Mouse (Mus musculus): ENCODE results near the gene Olfr718-ps1. TPM values are rescaled to one million over a fixed set of nuclear protein-coding genes. Genes with fewer than 3 reads are reported as not detected.
A peak's percentile ranks its signal among the peaks of the same experiment; 100 is the strongest.
"Not testable (repeated sequence)": the region's sequence is repeated elsewhere in the genome, so short reads cannot be mapped to it uniquely, and the experiment has no call there.

The Olfr718-ps1 gene
- not detected in 2 replicates for polyA plus RNA-seq (2015; fragmentation: Nextera tagmentation; extraction: Ambion mirVana)

DNA sequence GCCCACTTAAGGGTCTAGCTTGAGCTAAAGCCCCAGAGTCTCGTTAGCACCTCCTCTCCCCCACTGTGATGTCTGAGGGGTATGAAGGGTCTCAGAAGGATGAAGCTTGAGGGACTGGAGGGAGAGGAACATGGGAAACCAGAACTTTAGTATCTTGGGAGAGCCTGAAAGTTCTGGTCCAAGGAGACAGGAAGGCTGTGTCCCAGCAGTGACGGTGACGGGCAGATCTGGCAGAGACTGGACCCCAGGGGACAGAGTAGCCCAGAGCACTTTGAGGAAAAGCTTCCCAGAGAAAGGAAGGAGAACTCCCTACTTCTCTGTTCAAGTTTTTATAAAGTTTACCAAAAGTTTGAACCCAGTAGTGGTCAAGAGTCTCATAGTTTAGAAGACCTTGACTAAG lies at the start of gene Olfr718-ps1:
TSS of gene Olfr718-ps1 (minus strand) at position 101 of the 400 bp plus-strand sequence.
- Histone ChIP-seq H3K27ac (no peak within 1 kb of the TSS), H3K27me3 (no peaks in the 10 kb centered on the region; the same call in 1 of the 2 replicates), H3K9ac (no peak within 1 kb of the TSS), H3K4me3 (no peak within 1 kb of the TSS), H3K9me3 (replicated peaks) (peaks cover 2% of the 10 kb centered on the region; the same call in 1 of the 2 replicates), H3K4me1 (replicated peaks) (no peaks in the 10 kb centered on the region), H3K36me3 (no peaks in the 10 kb centered on the region), H3K4me2 (no peak within 1 kb of the TSS)
- ATAC-seq (replicated peaks; ENCODE audit: insufficient number of reproducible peaks, insufficient read depth, low FRiP score, low read depth), result no peak
- 52% methylated on average over 3 of the region's 3 CpGs for WGBS

DNA sequence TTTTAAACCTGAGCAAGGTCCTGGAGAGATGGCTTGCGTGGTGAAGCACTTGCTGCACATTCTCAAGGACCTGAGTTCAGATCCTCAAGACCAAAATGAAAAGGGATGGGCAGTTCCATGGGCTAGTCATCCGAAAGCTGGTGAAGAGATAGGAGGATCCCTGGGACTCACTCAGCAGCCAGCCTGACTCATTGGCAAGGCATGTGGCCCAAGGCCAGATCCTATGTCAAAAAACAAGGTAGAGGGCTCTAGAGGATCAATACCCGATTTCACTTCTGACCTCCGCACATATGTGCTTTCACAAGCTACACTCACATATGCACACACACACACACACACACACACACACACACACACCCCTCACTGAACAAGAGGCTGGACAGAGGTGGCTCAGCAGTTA lies 49.1 kb upstream of the Olfr718-ps1 start:
- H3K9ac ChIP-seq, result no peak overlapping the region
- no peak overlapping the region for H3K4me2 ChIP-seq
- no peak overlapping the region for H3K27ac ChIP-seq
- no peaks in the 10 kb centered on the region for H3K4me1 ChIP-seq (replicated peaks)
- ATAC-seq (replicated peaks; ENCODE audit: insufficient number of reproducible peaks, insufficient read depth, low FRiP score, low read depth), result no peak
- H3K4me3 ChIP-seq, result no peak overlapping the region
- H3K27me3 ChIP-seq, result no peaks in the 10 kb centered on the region
- no peaks in the 10 kb centered on the region for H3K9me3 ChIP-seq (replicated peaks)
- H3K36me3 ChIP-seq, result no peaks in the 10 kb centered on the region
- WGBS, result 70% methylated on average over 4 of the region's 4 CpGs

DNA sequence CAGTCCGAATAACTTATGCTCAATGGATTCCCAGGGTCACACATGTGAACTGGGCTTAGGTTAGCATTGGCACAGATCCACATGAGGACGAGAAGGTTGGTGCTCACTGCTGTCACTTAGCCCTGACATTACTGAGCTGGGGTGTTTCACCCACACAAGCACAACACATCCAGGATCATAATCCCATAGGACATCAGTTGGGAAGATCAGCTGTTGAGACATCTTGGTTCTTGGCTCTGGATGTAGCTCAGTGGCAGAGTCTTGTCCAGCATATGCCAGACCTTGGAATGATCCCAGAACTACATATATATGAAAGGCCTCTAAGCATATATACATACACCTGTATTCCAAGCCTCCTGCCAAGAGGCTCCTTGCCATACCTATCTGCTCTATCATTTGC lies 47.8 kb upstream of the Olfr718-ps1 start:
- Histone ChIP-seq H3K4me1 (replicated peaks) (no peaks in the 10 kb centered on the region), H3K27me3 (no peaks in the 10 kb centered on the region), H3K4me3 (no peak overlapping the region), H3K36me3 (no peaks in the 10 kb centered on the region), H3K27ac (no peak overlapping the region), H3K4me2 (no peak overlapping the region), H3K9ac (no peak overlapping the region), H3K9me3 (replicated peaks) (no peaks in the 10 kb centered on the region)
- WGBS, result 60% methylated on average over 2 of the region's 2 CpGs
- no peak for ATAC-seq (replicated peaks; ENCODE audit: insufficient number of reproducible peaks, insufficient read depth, low FRiP score, low read depth)

- not testable (repeated sequence) for H3K4me1 ChIP-seq (replicated peaks); H3K27me3 ChIP-seq; H3K4me3 ChIP-seq; H3K4me2 ChIP-seq; H3K9me3 ChIP-seq (replicated peaks); H3K9ac ChIP-seq; H3K27ac ChIP-seq; H3K36me3 ChIP-seq; ATAC-seq (replicated peaks; ENCODE audit: insufficient number of reproducible peaks, insufficient read depth, low FRiP score, low read depth)
- WGBS, result 53% methylated on average over 8 of the region's 8 CpGs
Observed at GRCm38 (mm10) chr5:143194747-143195146, 47.4 kb upstream of the Olfr718-ps1 start.

DNA sequence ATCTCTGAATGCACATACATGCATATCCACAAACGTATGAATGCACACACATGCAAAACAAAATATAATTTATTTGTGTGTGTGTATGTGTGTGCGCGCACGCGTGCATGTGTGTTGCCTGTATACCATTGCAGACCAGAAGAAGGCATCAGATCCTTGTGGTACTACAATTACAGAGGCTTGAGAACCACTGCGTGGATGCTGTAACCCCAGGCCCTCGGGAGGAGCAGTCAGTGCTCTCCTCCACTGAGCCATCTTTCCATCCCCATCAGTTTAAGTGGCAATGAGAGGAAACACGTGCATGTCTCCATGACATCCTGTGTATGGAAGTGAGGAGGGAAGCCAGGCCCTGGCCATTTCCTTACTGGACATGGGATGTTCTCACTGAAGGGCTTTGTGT lies 45.4 kb upstream of the Olfr718-ps1 start:
- Histone ChIP-seq H3K36me3 (no peaks in the 10 kb centered on the region), H3K27me3 (no peaks in the 10 kb centered on the region), H3K4me2 (no peak overlapping the region), H3K27ac (no peak overlapping the region), H3K4me1 (replicated peaks) (no peaks in the 10 kb centered on the region), H3K9ac (no peak overlapping the region), H3K4me3 (no peak overlapping the region), H3K9me3 (replicated peaks) (no peaks in the 10 kb centered on the region)
- 78% methylated on average over 8 of the region's 8 CpGs for WGBS
- no peak for ATAC-seq (replicated peaks; ENCODE audit: insufficient number of reproducible peaks, insufficient read depth, low FRiP score, low read depth)

DNA sequence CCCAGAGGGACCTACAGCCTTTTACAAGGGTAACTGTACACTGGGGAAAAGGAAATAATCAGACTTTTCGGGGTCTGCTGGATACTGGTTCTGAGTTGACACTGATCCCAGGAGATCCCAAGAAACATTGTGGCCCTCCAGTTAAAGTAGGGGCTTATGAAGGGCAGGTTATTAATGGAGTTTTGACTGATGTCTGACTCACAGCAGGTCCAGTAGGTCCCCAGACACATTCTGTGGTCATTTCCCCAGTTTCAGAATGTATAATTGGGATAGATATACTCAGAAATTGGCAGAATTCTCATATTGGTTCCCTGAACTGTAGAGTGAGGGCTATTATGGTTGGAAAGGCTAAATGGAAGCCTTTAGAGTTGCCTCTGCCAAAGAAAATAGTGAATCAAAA lies 40.6 kb upstream of the Olfr718-ps1 start:
- H3K36me3 ChIP-seq; H3K4me1 ChIP-seq (replicated peaks); ATAC-seq (replicated peaks; ENCODE audit: insufficient number of reproducible peaks, insufficient read depth, low FRiP score, low read depth); H3K9ac ChIP-seq; H3K27me3 ChIP-seq; H3K9me3 ChIP-seq (replicated peaks); H3K27ac ChIP-seq; H3K4me3 ChIP-seq; H3K4me2 ChIP-seq: not testable (repeated sequence)
- WGBS, result 72% methylated on average over 1 of the region's 1 CpGs

- Histone ChIP-seq H3K36me3 (peaks cover 34% of the 10 kb centered on the region), H3K4me1 (replicated peaks) (peaks cover 14% of the 10 kb centered on the region), H3K27ac (peak within 1 kb of the TSS; percentile 80), H3K4me2 (peak within 1 kb of the TSS; percentile 77), H3K9ac (peak within 1 kb of the TSS; percentile 78), H3K4me3 (peak within 1 kb of the TSS; percentile 73), H3K9me3 (replicated peaks) (no peaks in the 10 kb centered on the region; the same call in 1 of the 2 replicates), H3K27me3 (no peaks in the 10 kb centered on the region)
- WGBS, result under 1% methylated on average over 58 of the region's 58 CpGs
- ATAC-seq (replicated peaks; ENCODE audit: insufficient number of reproducible peaks, insufficient read depth, low FRiP score, low read depth), result peak; percentile 95
Observed at GRCm38 (mm10) chr5:143180255-143181076, 33.1 kb upstream of the Olfr718-ps1 start, which contains the start of the genes Rbak and Spdye4b. Rbak (minus strand) TSS chr5:143180775. Spdye4b (plus strand) TSS chr5:143181017.

GRCm38 (mm10) chr5:143179179-143179578 lies 31.8 kb upstream of the Olfr718-ps1 start:
- 39% methylated on average over 6 of the region's 6 CpGs for WGBS

DNA sequence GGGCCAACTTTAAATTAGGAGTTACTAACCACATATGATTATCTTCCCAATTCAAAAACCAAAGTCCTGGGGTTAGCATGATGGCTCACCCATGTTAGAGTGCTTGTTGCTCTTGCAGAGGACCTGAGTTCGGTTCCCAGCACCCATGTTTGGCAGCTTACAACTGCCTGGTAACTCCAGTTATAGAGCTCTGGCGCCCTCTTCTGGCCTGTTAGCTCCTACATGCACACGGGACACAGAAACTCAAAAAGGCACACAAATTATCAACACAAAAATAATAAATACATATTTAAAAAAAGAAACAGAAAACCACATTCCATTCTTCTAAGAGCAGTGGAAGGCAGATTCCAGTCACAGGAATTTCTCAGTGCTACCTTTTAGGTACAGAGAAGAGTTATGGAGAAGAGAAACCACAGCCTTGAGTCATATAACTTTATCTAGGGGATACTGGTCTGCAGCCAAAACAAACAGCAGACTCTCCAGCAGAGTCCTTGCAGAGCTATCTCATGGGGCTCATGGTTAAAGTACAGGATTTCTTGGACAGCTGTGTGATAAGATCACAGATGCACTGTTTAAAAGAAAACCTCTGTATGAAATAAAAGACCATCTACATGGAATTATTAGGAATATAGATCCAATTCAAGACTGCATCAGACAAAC lies 30.3 kb upstream of the Olfr718-ps1 start:
- Histone ChIP-seq H3K36me3 (peaks cover 62% of the 10 kb centered on the region), H3K9ac (no peak overlapping the region), H3K9me3 (replicated peaks) (peaks cover 4% of the 10 kb centered on the region; the same call in 1 of the 2 replicates), H3K4me3 (no peak overlapping the region), H3K27ac (no peak overlapping the region), H3K4me1 (replicated peaks) (peaks cover 14% of the 10 kb centered on the region), H3K4me2 (no peak overlapping the region), H3K27me3 (no peaks in the 10 kb centered on the region)
- no peak for ATAC-seq (replicated peaks; ENCODE audit: insufficient number of reproducible peaks, insufficient read depth, low FRiP score, low read depth)
- 90% methylated on average over 3 of the region's 3 CpGs for WGBS

More at GRCm38 (mm10) chr5:143179179-143179578, 31.8 kb upstream of the Olfr718-ps1 start:
- Histone ChIP-seq H3K36me3 (peaks cover 46% of the 10 kb centered on the region), H3K4me3 (peak overlapping the region; percentile 73; the same call in 1 of the 2 replicates), H3K9ac (no peak overlapping the region), H3K4me1 (replicated peaks) (peaks cover 14% of the 10 kb centered on the region), H3K27ac (no peak overlapping the region), H3K9me3 (replicated peaks) (no peaks in the 10 kb centered on the region; the same call in 1 of the 2 replicates), H3K27me3 (no peaks in the 10 kb centered on the region), H3K4me2 (peak overlapping the region; percentile 77)
- no peak for ATAC-seq (replicated peaks; ENCODE audit: insufficient number of reproducible peaks, insufficient read depth, low FRiP score, low read depth)

DNA sequence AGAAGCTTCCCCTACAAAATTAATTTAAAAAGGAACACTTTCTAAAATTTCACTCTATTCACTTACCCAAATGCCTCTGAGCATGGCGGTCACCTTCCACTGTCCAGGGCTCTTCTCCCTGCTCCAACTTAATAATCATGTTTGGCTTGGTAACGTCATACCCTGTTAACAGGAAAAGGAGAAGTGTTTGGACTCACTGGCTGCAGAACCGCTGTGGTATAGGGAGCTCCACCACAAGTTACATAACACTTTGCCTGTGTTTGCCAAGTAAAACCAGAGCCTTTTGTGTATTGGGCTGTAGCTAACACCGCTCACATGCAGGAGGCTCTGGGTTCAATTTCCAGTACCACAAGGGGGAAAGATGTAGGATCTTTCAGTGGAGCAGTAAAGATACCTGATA lies 28.6 kb upstream of the Olfr718-ps1 start:
- no peak overlapping the region for H3K9ac ChIP-seq
- H3K27ac ChIP-seq, result no peak overlapping the region
- peaks cover 14% of the 10 kb centered on the region for H3K4me1 ChIP-seq (replicated peaks)
- no peaks in the 10 kb centered on the region for H3K27me3 ChIP-seq
- no peak for ATAC-seq (replicated peaks; ENCODE audit: insufficient number of reproducible peaks, insufficient read depth, low FRiP score, low read depth)
- H3K4me2 ChIP-seq, result no peak overlapping the region
- H3K36me3 ChIP-seq, result peaks cover 73% of the 10 kb centered on the region
- 92% methylated on average over 4 of the region's 4 CpGs for WGBS
- peaks cover 4% of the 10 kb centered on the region; the same call in 1 of the 2 replicates for H3K9me3 ChIP-seq (replicated peaks)
- no peak overlapping the region for H3K4me3 ChIP-seq

GRCm38 (mm10) chr5:143165508-143166070 lies 18.2 kb upstream of the Olfr718-ps1 start:
- H3K4me1 ChIP-seq (replicated peaks), result peaks cover 4% of the 10 kb centered on the region; the same call in 1 of the 2 replicates
- H3K27ac ChIP-seq, result no peak overlapping the region
- H3K36me3 ChIP-seq, result no peaks in the 10 kb centered on the region
- no peak overlapping the region for H3K4me3 ChIP-seq
- no peak overlapping the region for H3K9ac ChIP-seq
- H3K27me3 ChIP-seq, result 0 out of 2 replicates have a peak, but pooled peaks cover 2% of the 10 kb centered on the region
- 16% methylated on average over 18 of the region's 18 CpGs for WGBS
- no peaks in the 10 kb centered on the region for H3K9me3 ChIP-seq (replicated peaks)
- H3K4me2 ChIP-seq, result peak overlapping the region; percentile 34
- ATAC-seq (replicated peaks; ENCODE audit: insufficient number of reproducible peaks, insufficient read depth, low FRiP score, low read depth), result no peak
